Mouse (Mus musculus) limb, embryonic 10.5 days (tissue): ENCODE measurements around the gene Ltbp1. TPM values are rescaled to one million over a fixed set of nuclear protein-coding genes. Genes with fewer than 3 reads are reported as not detected.

Experiments
- DNase-seq: peaks from one replicate; pipeline ENCODE4 v3.0.0-alpha.2; 2017; ENCODE audit warnings: low spot score
- H3K27ac ChIP-seq: fragments of 300-500 bp; sonication (generic); 2 replicates; pipeline ENCODE4 v1.5.1; 2016; ENCODE audit warnings: mild to moderate bottlenecking
- H3K27me3 ChIP-seq: fragments of 300-500 bp; sonication (generic); 2 replicates; pipeline ENCODE4 v1.6.1; 2016; ENCODE audit warnings: low read depth, mild to moderate bottlenecking; ENCODE audit not compliant: poor library complexity, severe bottlenecking
- H3K36me3 ChIP-seq: fragments of 300-500 bp; sonication (generic); 2 replicates; pipeline ENCODE4 v1.6.1; 2016; ENCODE audit warnings: mild to moderate bottlenecking, moderate library complexity
- H3K4me1 ChIP-seq: fragments of 300-500 bp; sonication (generic); 2 replicates; pipeline ENCODE4 v1.6.1; 2016
- H3K4me3 ChIP-seq: fragments of 300-500 bp; sonication (generic); 2 replicates; pipeline ENCODE4 v1.5.1; 2016; ENCODE audit warnings: mild to moderate bottlenecking, moderate library complexity
- H3K9me3 ChIP-seq: fragments of 300-500 bp; sonication (generic); replicated peaks from 2 replicates; pipeline ENCODE4 v1.6.1; 2016; ENCODE audit warnings: mild to moderate bottlenecking
- WGBS: fragments of 180-500 bp; shearing (Covaris S2); methylation state at CpG from one replicate; pipeline ENCODE4 v1.1.7; 2016; 5-methylcytosine and 5-hydroxymethylcytosine counted together
- polyA plus RNA-seq: library from polyadenylated mRNA; unstranded; fragments of >200 nt; fragmentation: Nextera tagmentation; extraction: Ambion mirVana; gene quantifications from 2 replicates; pipeline ENCODE4 v1.2.1, GENCODE M21; 2016

Gene Ltbp1
- polyA plus RNA-seq, 1 experiment from 2014 or later, result 16.4 TPM

- peak overlapping the region; percentile 68; the same call in 1 of the 2 replicates for H3K27ac ChIP-seq
- 68% methylated on average over 10 of the region's 10 CpGs for WGBS
Measured at GRCm38 (mm10) chr17:75013868-75014267, 8.5 kb downstream of the Ltbp1 start.

GRCm38 (mm10) chr17:75014601-75015356, 9.4 kb downstream of the Ltbp1 start:
- Histone ChIP-seq H3K4me1 (peaks cover 30% of the 10 kb centered on the region), H3K9me3 (no peaks in the 10 kb centered on the region), H3K4me3 (0 out of 2 replicates have a peak overlapping the region, but pooled peaks have one; percentile 8), H3K27me3 (no peaks in the 10 kb centered on the region), H3K36me3 (peaks cover 18% of the 10 kb centered on the region), H3K27ac (peak overlapping the region; percentile 68; the same call in 1 of the 2 replicates)
- peak; percentile 52 for DNase-seq
- WGBS, result 36% methylated on average over 24 of the region's 24 CpGs

More at GRCm38 (mm10) chr17:75013868-75014267, 8.5 kb downstream of the Ltbp1 start:
- Histone ChIP-seq H3K27me3 (no peaks in the 10 kb centered on the region), H3K36me3 (peaks cover 27% of the 10 kb centered on the region), H3K4me1 (peaks cover 30% of the 10 kb centered on the region), H3K9me3 (no peaks in the 10 kb centered on the region), H3K4me3 (no peak overlapping the region)
- DNase-seq, result no peak

- 90% methylated on average over 6 of the region's 6 CpGs for WGBS
- Histone ChIP-seq H3K9me3 (no peaks in the 10 kb centered on the region), H3K36me3 (peaks cover 18% of the 10 kb centered on the region)
Measured at GRCm38 (mm10) chr17:75015546-75015945, 10.2 kb downstream of the Ltbp1 start.

GRCm38 (mm10) chr17:75017423-75017822, 12.1 kb downstream of the Ltbp1 start:
- peaks cover 37% of the 10 kb centered on the region for H3K4me1 ChIP-seq
- WGBS, result 72% methylated on average over 7 of the region's 7 CpGs
- peak; percentile 61 for DNase-seq

More at GRCm38 (mm10) chr17:75015546-75015945, 10.2 kb downstream of the Ltbp1 start:
- peaks cover 35% of the 10 kb centered on the region for H3K4me1 ChIP-seq
- no peak for DNase-seq
- no peak overlapping the region for H3K4me3 ChIP-seq
- no peaks in the 10 kb centered on the region for H3K27me3 ChIP-seq
- H3K27ac ChIP-seq, result no peak overlapping the region

GRCm38 (mm10) chr17:75018142-75018541, 12.8 kb downstream of the Ltbp1 start:
- 94% methylated on average over 5 of the region's 5 CpGs for WGBS
- no peaks in the 10 kb centered on the region for H3K9me3 ChIP-seq
- H3K27me3 ChIP-seq, result no peaks in the 10 kb centered on the region
- H3K36me3 ChIP-seq, result 0 out of 2 replicates have a peak, but pooled peaks cover 9% of the 10 kb centered on the region
- no peak overlapping the region for H3K27ac ChIP-seq
- H3K4me1 ChIP-seq, result peaks cover 37% of the 10 kb centered on the region
- DNase-seq, result no peak
- no peak overlapping the region for H3K4me3 ChIP-seq

More at GRCm38 (mm10) chr17:75017423-75017822, 12.1 kb downstream of the Ltbp1 start:
- no peaks in the 10 kb centered on the region for H3K27me3 ChIP-seq
- no peak overlapping the region for H3K4me3 ChIP-seq
- no peaks in the 10 kb centered on the region for H3K9me3 ChIP-seq
- H3K27ac ChIP-seq, result no peak overlapping the region
- H3K36me3 ChIP-seq, result 0 out of 2 replicates have a peak, but pooled peaks cover 9% of the 10 kb centered on the region

GRCm38 (mm10) chr17:75020026-75020425, 14.7 kb downstream of the Ltbp1 start:
- H3K36me3 ChIP-seq, result 0 out of 2 replicates have a peak, but pooled peaks cover 9% of the 10 kb centered on the region
- no peaks in the 10 kb centered on the region for H3K27me3 ChIP-seq
- DNase-seq, result no peak
- 78% methylated on average over 7 of the region's 7 CpGs for WGBS
- H3K4me1 ChIP-seq, result peaks cover 19% of the 10 kb centered on the region
- H3K4me3 ChIP-seq, result no peak overlapping the region
- H3K9me3 ChIP-seq, result no peaks in the 10 kb centered on the region
- H3K27ac ChIP-seq, result peak overlapping the region; percentile 56; the same call in 1 of the 2 replicates

GRCm38 (mm10) chr17:75020619-75021018, 15.3 kb downstream of the Ltbp1 start:
- no peak for DNase-seq
- H3K27me3 ChIP-seq, result no peaks in the 10 kb centered on the region
- H3K36me3 ChIP-seq, result 0 out of 2 replicates have a peak, but pooled peaks cover 7% of the 10 kb centered on the region
- WGBS, result 73% methylated on average over 3 of the region's 3 CpGs
- H3K4me3 ChIP-seq, result no peak overlapping the region
- H3K27ac ChIP-seq, result peak overlapping the region; percentile 56; the same call in 1 of the 2 replicates
- H3K9me3 ChIP-seq, result no peaks in the 10 kb centered on the region
- H3K4me1 ChIP-seq, result peaks cover 19% of the 10 kb centered on the region; the same call in 1 of the 2 replicates

GRCm38 (mm10) chr17:75027358-75028131, 22.2 kb downstream of the Ltbp1 start:
- WGBS, result 92% methylated on average over 12 of the region's 12 CpGs
- DNase-seq, result no peak
- H3K27ac ChIP-seq, result no peak overlapping the region
- H3K27me3 ChIP-seq, result no peaks in the 10 kb centered on the region
- peaks cover 9% of the 10 kb centered on the region; the same call in 1 of the 2 replicates for H3K36me3 ChIP-seq
- no peak overlapping the region for H3K4me3 ChIP-seq
- peaks cover 10% of the 10 kb centered on the region for H3K4me1 ChIP-seq
- H3K9me3 ChIP-seq, result no peaks in the 10 kb centered on the region

- H3K9me3 ChIP-seq, result no peaks in the 10 kb centered on the region
- 83% methylated on average over 14 of the region's 14 CpGs for WGBS
- no peak overlapping the region for H3K4me3 ChIP-seq
- no peak overlapping the region for H3K27ac ChIP-seq
- DNase-seq, result no peak
- peaks cover 4% of the 10 kb centered on the region; the same call in 1 of the 2 replicates for H3K4me1 ChIP-seq
- no peaks in the 10 kb centered on the region for H3K27me3 ChIP-seq
- no peaks in the 10 kb centered on the region for H3K36me3 ChIP-seq
Measured at GRCm38 (mm10) chr17:75033356-75033755, 28.0 kb downstream of the Ltbp1 start.

GRCm38 (mm10) chr17:75033872-75034615, 28.7 kb downstream of the Ltbp1 start:
- Histone ChIP-seq H3K27me3 (no peaks in the 10 kb centered on the region), H3K4me1 (peaks cover 4% of the 10 kb centered on the region; the same call in 1 of the 2 replicates), H3K36me3 (no peaks in the 10 kb centered on the region), H3K9me3 (no peaks in the 10 kb centered on the region), H3K4me3 (no peak overlapping the region), H3K27ac (no peak overlapping the region)
- 94% methylated on average over 21 of the region's 21 CpGs for WGBS
- DNase-seq, result no peak

- no peaks in the 10 kb centered on the region for H3K9me3 ChIP-seq
- no peak overlapping the region for H3K4me3 ChIP-seq
- H3K36me3 ChIP-seq, result no peaks in the 10 kb centered on the region
- H3K4me1 ChIP-seq, result no peaks in the 10 kb centered on the region
- H3K27me3 ChIP-seq, result no peaks in the 10 kb centered on the region
- H3K27ac ChIP-seq, result no peak overlapping the region
- no peak for DNase-seq
- 86% methylated on average over 6 of the region's 6 CpGs for WGBS
Measured at GRCm38 (mm10) chr17:75036881-75037280, 31.5 kb downstream of the Ltbp1 start.

- Histone ChIP-seq H3K4me1 (no peaks in the 10 kb centered on the region), H3K27me3 (no peaks in the 10 kb centered on the region), H3K4me3 (no peak overlapping the region), H3K36me3 (no peaks in the 10 kb centered on the region), H3K9me3 (no peaks in the 10 kb centered on the region), H3K27ac (no peak overlapping the region)
- 75% methylated on average over 4 of the region's 4 CpGs for WGBS
- DNase-seq, result no peak
Measured at GRCm38 (mm10) chr17:75039017-75039416, 33.6 kb downstream of the Ltbp1 start.
